Mouse (Mus musculus): ENCODE data around the gene Gm7347. TPM values are rescaled to one million over a fixed set of nuclear protein-coding genes. Genes with fewer than 3 reads are reported as not detected.
"Not testable (repeated sequence)": the region's sequence is repeated elsewhere in the genome, so short reads cannot be mapped to it uniquely, and the experiment has no call there.

Gene Gm7347
- polyA plus RNA-seq (2012; ENCODE audit: insufficient read depth, low replicate concordance): not detected in 2 replicates

GRCm38 (mm10) chr5:26058481-26058880, at the start of gene Gm7347:
Gene Gm7347, minus strand, starts transcription at chr5:26058581.
- H3K4me1 ChIP-seq; H3K27me3 ChIP-seq (replicated peaks); H3K36me3 ChIP-seq (replicated peaks; ENCODE audit: low read length); H3K4me3 ChIP-seq (replicated peaks); H3K9me3 ChIP-seq: not testable (repeated sequence)

GRCm38 (mm10) chr5:26105262-26105661, 46.9 kb upstream of the Gm7347 start, which contains the start of gene 5031410I06Rik:
Gene 5031410I06Rik, minus strand, starts transcription at chr5:26105362.
- H3K4me1 ChIP-seq; H3K4me3 ChIP-seq (replicated peaks); H3K36me3 ChIP-seq (replicated peaks; ENCODE audit: low read length); H3K9me3 ChIP-seq; H3K27me3 ChIP-seq (replicated peaks): not testable (repeated sequence)

GRCm38 (mm10) chr5:26089191-26089590, 30.8 kb upstream of the Gm7347 start, which contains the start of gene Gm10471:
Gene Gm10471, minus strand, starts transcription at chr5:26089291.
- H3K9me3 ChIP-seq; H3K4me1 ChIP-seq; H3K4me3 ChIP-seq (replicated peaks); H3K27me3 ChIP-seq (replicated peaks); H3K36me3 ChIP-seq (replicated peaks; ENCODE audit: low read length): not testable (repeated sequence)

GRCm38 (mm10) chr5:26079023-26079422, 20.6 kb upstream of the Gm7347 start:
- not testable (repeated sequence) for H3K4me3 ChIP-seq (replicated peaks); H3K27me3 ChIP-seq (replicated peaks); H3K4me1 ChIP-seq; H3K36me3 ChIP-seq (replicated peaks; ENCODE audit: low read length); H3K9me3 ChIP-seq

GRCm38 (mm10) chr5:26070716-26071115, 12.3 kb upstream of the Gm7347 start:
- no peaks in the 10 kb centered on the region for H3K4me1 ChIP-seq
- H3K9me3 ChIP-seq: peaks cover 14% of the 10 kb centered on the region
- H3K4me3 ChIP-seq (replicated peaks): no peak overlapping the region
- no peaks in the 10 kb centered on the region for H3K27me3 ChIP-seq (replicated peaks)
- no peak for TF ChIP-seq FLI1 (IDR thresholded peaks at IDR 0.05; ENCODE audit: low read length)
- TF ChIP-seq GATA1 (IDR thresholded peaks at IDR 0.05; ENCODE audit: borderline replicate concordance, low read length): no peak
- no peaks in the 10 kb centered on the region for H3K36me3 ChIP-seq (replicated peaks; ENCODE audit: low read length)

- not testable (repeated sequence) for H3K4me1 ChIP-seq; H3K27me3 ChIP-seq (replicated peaks); H3K9me3 ChIP-seq; H3K4me3 ChIP-seq (replicated peaks); H3K36me3 ChIP-seq (replicated peaks; ENCODE audit: low read length)
Observed at GRCm38 (mm10) chr5:26039458-26039857, 18.9 kb downstream of the Gm7347 start, which contains the start of gene Speer4a. Gene Speer4a, minus strand, starts transcription at chr5:26039558.

GRCm38 (mm10) chr5:26022816-26023215, 35.6 kb downstream of the Gm7347 start, which contains the start of gene Gm5862:
Gene Gm5862, minus strand, starts transcription at chr5:26022916.
- H3K4me3 ChIP-seq (replicated peaks); H3K36me3 ChIP-seq (replicated peaks; ENCODE audit: low read length); H3K9me3 ChIP-seq; H3K27me3 ChIP-seq (replicated peaks); H3K4me1 ChIP-seq: not testable (repeated sequence)

GRCm38 (mm10) chr5:26007697-26008096, 50.7 kb downstream of the Gm7347 start:
- not testable (repeated sequence) for H3K4me3 ChIP-seq (replicated peaks); H3K36me3 ChIP-seq (replicated peaks; ENCODE audit: low read length); H3K27me3 ChIP-seq (replicated peaks); H3K9me3 ChIP-seq; H3K4me1 ChIP-seq

- H3K4me1 ChIP-seq; H3K9me3 ChIP-seq; H3K27me3 ChIP-seq (replicated peaks); H3K36me3 ChIP-seq (replicated peaks; ENCODE audit: low read length): not testable (repeated sequence)
- H3K4me3 ChIP-seq (replicated peaks): peak overlapping the region; percentile 29
Observed at GRCm38 (mm10) chr5:26006937-26007695, 51.3 kb downstream of the Gm7347 start.

- not testable (repeated sequence) for H3K27me3 ChIP-seq (replicated peaks); H3K4me3 ChIP-seq (replicated peaks); H3K36me3 ChIP-seq (replicated peaks; ENCODE audit: low read length); H3K9me3 ChIP-seq; H3K4me1 ChIP-seq
Observed at GRCm38 (mm10) chr5:26004698-26005097, 53.7 kb downstream of the Gm7347 start, which contains the start of gene Gm1979. Gene Gm1979, minus strand, starts transcription at chr5:26004798.

Other genes with a start within 250 kb of the Gm7347 start
- gene Gm21663, start 116.2 kb downstream of the Gm7347 start, polyA plus RNA-seq (2012; ENCODE audit: insufficient read depth, low replicate concordance): not detected in 2 replicates
- not detected in 2 replicates for gene Gm21671, start 104.2 kb downstream of the Gm7347 start, polyA plus RNA-seq (2012; ENCODE audit: insufficient read depth, low replicate concordance)
- not detected in 2 replicates for gene Gm21680, start 85.9 kb downstream of the Gm7347 start, polyA plus RNA-seq (2012; ENCODE audit: insufficient read depth, low replicate concordance)
- not detected in 2 replicates for gene Gm21698, start 69.9 kb downstream of the Gm7347 start, polyA plus RNA-seq (2012; ENCODE audit: insufficient read depth, low replicate concordance)
- gene Gm1979, start 53.8 kb downstream of the Gm7347 start, polyA plus RNA-seq (2012; ENCODE audit: insufficient read depth, low replicate concordance): not detected in 2 replicates
- not detected in 2 replicates for gene Gm5862, start 35.7 kb downstream of the Gm7347 start, polyA plus RNA-seq (2012; ENCODE audit: insufficient read depth, low replicate concordance)
- not detected in 2 replicates for gene Speer4a, start 19.0 kb downstream of the Gm7347 start, polyA plus RNA-seq (2012; ENCODE audit: insufficient read depth, low replicate concordance)
- gene Gm10471, start 30.7 kb upstream of the Gm7347 start, polyA plus RNA-seq (2012; ENCODE audit: insufficient read depth, low replicate concordance): not detected in 2 replicates
- not detected in 2 replicates for gene 5031410I06Rik, start 46.8 kb upstream of the Gm7347 start, polyA plus RNA-seq (2012; ENCODE audit: insufficient read depth, low replicate concordance)
- not detected in 2 replicates for gene Gm10220, start 62.8 kb upstream of the Gm7347 start, polyA plus RNA-seq (2012; ENCODE audit: insufficient read depth, low replicate concordance)
- 0.07 TPM in 1 of 2 replicates, not detected in the other for gene Gm7361, start 199.1 kb upstream of the Gm7347 start, polyA plus RNA-seq (2012; ENCODE audit: insufficient read depth, low replicate concordance)